Mouse (Mus musculus) ovary, postnatal 36 days (tissue): ENCODE data around the gene Olfr651.
"Not testable (repeated sequence)": the region's sequence is repeated elsewhere in the genome, so short reads cannot be mapped to it uniquely, and the experiment has no call there.

Experiments used
- DNase-seq: peaks from one replicate; pipeline ENCODE4 v3.0.0; 2022; ENCODE audit warnings: low spot score, mixed read lengths

The Olfr651 gene

GRCm38 (mm10) chr7:104549833-104550232 is at the start of gene Olfr651:
Gene Olfr651, plus strand, starts transcription at chr7:104550133.
- DNase-seq, result no peak

- DNase-seq, result not testable (repeated sequence)
These were observed 48.7 kb upstream of the Olfr651 start for GRCm38 (mm10) chr7:104501186-104501585.

GRCm38 (mm10) chr7:104501589-104502371 is 48.2 kb upstream of the Olfr651 start:
- peak; percentile 24 for DNase-seq

DNA sequence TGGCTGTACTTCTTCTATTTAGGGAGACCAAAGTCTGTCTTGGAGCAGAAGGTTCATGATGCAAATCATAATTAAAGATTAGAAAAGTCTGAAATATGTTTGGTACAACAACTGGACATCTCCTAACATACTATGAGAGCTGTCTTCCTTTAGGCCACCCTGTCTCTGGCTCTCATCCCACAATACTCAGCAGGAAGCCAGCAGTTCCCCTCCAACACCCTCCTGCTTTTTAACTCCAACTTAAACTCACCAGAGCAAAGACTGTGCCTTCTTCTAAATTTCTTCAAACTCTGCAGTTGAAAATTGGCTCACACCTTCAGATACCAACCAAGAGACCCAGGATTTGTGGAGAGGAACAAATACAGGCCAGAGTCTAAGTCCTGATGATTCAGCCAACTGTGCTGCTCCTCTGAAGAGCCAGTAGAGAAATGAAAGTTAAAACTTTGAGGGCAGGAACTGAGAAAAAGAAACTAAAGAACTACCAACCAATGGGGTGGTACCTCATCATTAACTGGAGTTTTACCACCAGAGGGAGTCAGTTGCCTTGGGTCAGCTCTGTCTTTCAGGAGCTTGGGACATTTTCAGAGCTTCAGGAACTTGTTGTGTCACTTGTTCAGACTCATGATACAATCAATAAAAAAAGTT is 42.4 kb upstream of the Olfr651 start, which contains the start of gene Trim30d:
Trim30d (minus strand) TSS at position 429 of the 645 bp plus-strand sequence.
- DNase-seq, result not testable (repeated sequence)

- DNase-seq, result no peak
These were observed 2.8 kb downstream of the Olfr651 start for GRCm38 (mm10) chr7:104552700-104553099.

DNA sequence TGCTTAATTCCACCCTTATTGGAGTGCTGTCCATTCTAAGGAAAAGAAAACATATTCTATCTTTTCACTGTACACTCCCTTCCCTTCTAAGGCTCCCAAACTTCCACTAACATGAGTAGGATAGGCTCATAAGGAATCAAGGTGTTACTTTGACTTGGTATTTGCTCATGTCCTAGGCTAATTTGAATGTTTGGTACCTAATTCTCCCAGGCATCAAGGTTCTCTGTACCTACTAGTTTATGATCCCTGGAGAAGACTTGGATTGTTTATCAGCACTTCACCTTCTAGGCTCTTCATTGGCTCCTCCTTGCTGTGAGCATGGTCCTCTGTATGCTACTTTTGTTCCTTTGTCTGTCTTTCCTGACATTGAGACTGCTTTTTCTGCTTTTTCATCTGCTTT is 10.7 kb downstream of the Olfr651 start, which contains the start of gene Olfr652:
Olfr652 (plus strand) TSS at position 301 of the 400 bp plus-strand sequence.
- DNase-seq, result no peak

DNA sequence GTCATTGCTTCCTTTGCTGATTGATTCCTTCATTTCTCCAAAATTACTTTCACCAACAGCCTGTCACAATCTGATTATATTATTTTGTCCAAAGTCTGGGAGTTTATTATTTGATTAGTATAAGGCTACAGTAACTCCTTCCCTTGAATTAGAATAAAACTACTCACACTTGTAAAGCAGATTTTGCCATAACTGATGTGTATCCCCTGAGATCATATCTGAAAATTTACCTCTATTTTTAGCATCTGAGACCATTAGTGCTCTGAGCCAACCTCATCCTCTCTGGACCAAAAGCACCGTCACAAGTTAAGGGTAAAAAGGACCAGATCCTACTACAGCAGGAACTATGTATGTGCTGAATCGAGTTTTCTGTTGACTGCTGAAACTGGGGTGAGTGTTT is 27.1 kb downstream of the Olfr651 start, which contains the start of gene Olfr653:
Olfr653 (plus strand) TSS at position 301 of the 400 bp plus-strand sequence.
- DNase-seq, result no peak

GRCm38 (mm10) chr7:104580846-104581245 is 30.9 kb downstream of the Olfr651 start:
- no peak for DNase-seq

- DNase-seq, result no peak
These were observed 31.5 kb downstream of the Olfr651 start for GRCm38 (mm10) chr7:104581429-104581828.

DNA sequence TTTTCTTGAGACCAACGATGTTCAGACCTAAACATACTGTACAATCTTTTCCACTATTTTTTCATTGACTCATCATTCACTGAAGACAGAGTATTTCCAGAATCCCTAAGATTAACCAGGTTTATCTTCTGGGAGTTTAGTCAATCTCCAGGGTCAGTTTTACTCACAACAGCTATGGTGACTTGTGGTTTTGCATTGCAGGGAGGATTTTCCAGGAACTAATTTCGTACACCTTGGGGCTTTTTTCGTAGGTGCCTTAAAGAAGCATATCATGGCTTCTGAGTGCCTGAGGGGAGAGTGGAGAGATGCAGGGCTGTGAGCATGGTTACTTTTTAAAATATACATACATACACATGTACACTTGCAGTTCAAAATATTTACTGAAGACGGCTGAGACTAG is 36.8 kb downstream of the Olfr651 start, which contains the start of gene Olfr654:
Olfr654 (plus strand) TSS at position 301 of the 400 bp plus-strand sequence.
- DNase-seq, result no peak

GRCm38 (mm10) chr7:104588274-104588673 is 38.3 kb downstream of the Olfr651 start:
- DNase-seq, result no peak

DNA sequence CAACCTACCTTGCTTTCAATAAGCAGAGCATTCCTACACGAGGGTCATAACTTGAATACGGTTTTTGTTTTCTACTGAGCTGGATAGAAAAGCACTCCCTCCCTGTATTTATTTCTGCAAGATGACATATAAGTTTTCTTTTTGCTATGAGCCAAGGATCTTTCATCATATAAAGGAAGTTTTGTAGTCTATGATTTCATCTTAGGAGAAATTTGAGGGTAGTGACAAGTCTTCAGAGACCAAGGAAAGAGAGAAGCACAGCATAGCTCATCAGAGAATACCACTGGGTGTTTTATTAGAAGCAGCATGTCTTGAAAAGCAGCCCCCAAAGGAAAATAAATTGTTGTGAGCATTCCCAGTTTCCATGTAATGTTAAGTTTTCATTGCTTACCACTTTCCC is 51.7 kb downstream of the Olfr651 start, which contains the start of gene Olfr655:
Olfr655 (minus strand) TSS at position 101 of the 400 bp plus-strand sequence.
- no peak for DNase-seq

DNA sequence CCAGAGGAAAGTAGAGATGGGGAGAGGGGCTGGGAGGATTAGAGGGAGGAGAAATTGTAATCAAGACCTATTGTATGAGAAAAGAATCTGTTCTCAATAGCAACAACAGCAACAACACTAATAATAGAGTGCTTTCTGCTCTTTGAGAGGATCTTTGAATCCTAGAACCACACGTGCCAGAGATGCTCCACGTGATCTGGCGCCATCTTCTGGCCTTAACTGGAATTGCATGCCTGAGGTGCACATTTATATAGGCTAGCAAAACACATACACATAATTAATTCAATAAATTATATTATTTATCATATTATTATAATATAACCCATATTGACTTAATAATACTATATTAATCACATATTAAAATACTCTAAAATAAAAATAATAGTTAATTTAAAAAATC is 53.2 kb downstream of the Olfr651 start:
- DNase-seq, result peak; percentile 6
